Mouse (Mus musculus) liver, adult 2 months (tissue): ENCODE data around the gene Map4.

Source experiments
- CTCF ChIP-seq: fragments of 200-500 bp; IDR thresholded peaks from 2 replicates; pipeline ENCODE4 v1.5.1; 2011; ENCODE audit warnings: low read depth, low read length, control low read depth
- POLR2A ChIP-seq: fragments of 200-500 bp; IDR thresholded peaks from 2 replicates; pipeline ENCODE4 v1.6.1; 2011; ENCODE audit warnings: low read length, control low read depth; ENCODE audit not compliant: insufficient read depth; ENCODE audit errors: extremely low read depth

GRCm38 (mm10) chr9:110071011-110071410 lies 139.8 kb downstream of the Map4 start:
- TF ChIP-seq CTCF = no peak
- no peak for TF ChIP-seq POLR2A
